Mouse (Mus musculus): ENCODE data around the gene Ccr1. TPM values are rescaled to one million over a fixed set of nuclear protein-coding genes. Genes with fewer than 3 reads are reported as not detected.
"Not testable (repeated sequence)": the region's sequence is repeated elsewhere in the genome, so short reads cannot be mapped to it uniquely, and the experiment has no call there.

Gene Ccr1
- polyA plus RNA-seq, 1 experiment from 2014 or later: 0.47 TPM

DNA sequence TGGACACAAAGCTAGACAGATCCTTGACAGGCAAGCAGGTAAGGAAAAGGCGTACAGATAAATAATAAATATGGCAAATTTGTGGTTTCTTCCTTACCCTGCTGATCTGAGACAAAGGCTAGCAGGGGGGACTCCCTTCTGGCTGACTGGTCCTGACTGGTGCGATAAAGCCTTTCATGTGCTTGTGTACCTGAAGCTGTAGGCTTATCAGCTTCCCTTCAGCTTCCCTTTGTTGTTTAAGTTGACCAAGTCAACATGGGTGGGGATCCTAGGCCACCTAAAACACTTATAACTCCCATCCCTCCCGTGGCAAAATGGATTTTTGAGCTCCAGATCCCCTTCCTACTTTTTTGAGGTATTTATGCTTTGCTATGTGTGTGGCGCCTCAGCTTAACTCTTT, 13.4 kb upstream of the Ccr1 start:
- ATAC-seq (replicated peaks): no peak
- no peak overlapping the region for H3K27ac ChIP-seq (replicated peaks)
- no peak overlapping the region for H3K4me3 ChIP-seq
- H3K27me3 ChIP-seq: no peaks in the 10 kb centered on the region
- H3K4me1 ChIP-seq: no peaks in the 10 kb centered on the region
- H3K9me3 ChIP-seq: no peaks in the 10 kb centered on the region
- 79% methylated on average over 4 of the region's 4 CpGs for WGBS
- H3K36me3 ChIP-seq: no peaks in the 10 kb centered on the region
- H3K4me2 ChIP-seq (replicated peaks): no peak overlapping the region
- no peak overlapping the region for H3K9ac ChIP-seq (replicated peaks)

DNA sequence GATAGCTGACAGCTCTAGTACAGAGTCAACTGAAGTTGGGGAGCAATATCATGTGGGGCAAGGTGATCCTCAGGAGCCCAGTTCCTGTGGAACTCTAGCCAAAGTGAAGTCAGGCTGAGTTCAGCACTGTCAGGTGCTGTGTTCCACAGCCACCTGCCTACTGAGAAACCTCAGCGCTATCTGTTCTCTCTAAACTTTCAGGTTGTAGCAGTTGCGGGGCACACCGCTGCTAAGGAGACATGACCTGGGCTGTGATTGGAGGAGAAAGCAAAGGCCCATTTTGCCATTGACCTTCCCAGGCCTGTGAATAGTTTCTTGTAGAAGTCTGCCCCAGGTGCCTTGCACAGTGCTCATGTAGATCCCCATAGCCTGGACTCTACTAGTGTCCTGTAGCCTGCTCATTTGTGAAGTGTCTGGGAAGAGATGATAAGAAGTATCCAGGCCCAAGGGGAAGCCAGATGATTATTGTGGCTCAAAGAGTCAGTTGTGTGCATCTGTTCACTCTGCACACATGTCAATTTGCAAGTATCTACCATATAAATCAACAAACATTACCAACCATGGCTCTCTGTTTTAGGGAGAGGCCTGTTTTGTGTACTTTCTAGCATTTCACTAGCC, 12.5 kb upstream of the Ccr1 start:
- WGBS: no CpG with 5 or more reads among the region's 3 CpGs
- not testable (repeated sequence) for H3K27ac ChIP-seq (replicated peaks)

DNA sequence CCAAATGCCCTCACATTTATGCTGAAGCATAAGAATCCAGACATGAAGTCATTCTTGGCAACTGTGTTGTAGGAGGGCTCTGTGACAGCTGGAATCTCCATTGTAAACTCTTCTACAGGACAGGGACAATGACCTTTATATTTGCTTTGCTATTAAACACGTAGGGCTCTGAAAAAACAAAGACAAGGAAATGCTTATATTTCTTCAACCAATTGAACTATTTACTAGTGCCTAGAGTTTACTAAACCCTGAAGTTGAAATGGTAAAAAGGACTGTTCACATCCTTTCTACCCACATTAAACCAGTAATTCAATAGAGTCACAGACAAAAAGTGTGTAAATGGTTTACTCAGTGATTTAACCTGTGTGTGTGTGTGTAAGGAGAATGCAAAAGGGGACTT, 9.8 kb upstream of the Ccr1 start, which contains the start of gene Ccr1l1:
TSS of gene Ccr1l1 (minus strand) at position 101 of the 400 bp plus-strand sequence.
- WGBS: 70% methylated on average over 1 of the region's 1 CpGs
- no peak within 1 kb of the TSS for H3K4me3 ChIP-seq
- no peak within 1 kb of the TSS for H3K27ac ChIP-seq (replicated peaks)
- H3K4me2 ChIP-seq (replicated peaks): no peak within 1 kb of the TSS
- no peak within 1 kb of the TSS for H3K9ac ChIP-seq (replicated peaks)
- H3K4me1 ChIP-seq: no peaks in the 10 kb centered on the region
- H3K27me3 ChIP-seq: no peaks in the 10 kb centered on the region
- ATAC-seq (replicated peaks): no peak
- no peaks in the 10 kb centered on the region for H3K9me3 ChIP-seq
- H3K36me3 ChIP-seq: no peaks in the 10 kb centered on the region

More for the DNA sequence above, 12.5 kb upstream of the Ccr1 start:
- ATAC-seq (replicated peaks); H3K36me3 ChIP-seq; H3K27me3 ChIP-seq; H3K4me1 ChIP-seq; H3K4me3 ChIP-seq; H3K9me3 ChIP-seq; H3K9ac ChIP-seq (replicated peaks); H3K4me2 ChIP-seq (replicated peaks): not testable (repeated sequence)

DNA sequence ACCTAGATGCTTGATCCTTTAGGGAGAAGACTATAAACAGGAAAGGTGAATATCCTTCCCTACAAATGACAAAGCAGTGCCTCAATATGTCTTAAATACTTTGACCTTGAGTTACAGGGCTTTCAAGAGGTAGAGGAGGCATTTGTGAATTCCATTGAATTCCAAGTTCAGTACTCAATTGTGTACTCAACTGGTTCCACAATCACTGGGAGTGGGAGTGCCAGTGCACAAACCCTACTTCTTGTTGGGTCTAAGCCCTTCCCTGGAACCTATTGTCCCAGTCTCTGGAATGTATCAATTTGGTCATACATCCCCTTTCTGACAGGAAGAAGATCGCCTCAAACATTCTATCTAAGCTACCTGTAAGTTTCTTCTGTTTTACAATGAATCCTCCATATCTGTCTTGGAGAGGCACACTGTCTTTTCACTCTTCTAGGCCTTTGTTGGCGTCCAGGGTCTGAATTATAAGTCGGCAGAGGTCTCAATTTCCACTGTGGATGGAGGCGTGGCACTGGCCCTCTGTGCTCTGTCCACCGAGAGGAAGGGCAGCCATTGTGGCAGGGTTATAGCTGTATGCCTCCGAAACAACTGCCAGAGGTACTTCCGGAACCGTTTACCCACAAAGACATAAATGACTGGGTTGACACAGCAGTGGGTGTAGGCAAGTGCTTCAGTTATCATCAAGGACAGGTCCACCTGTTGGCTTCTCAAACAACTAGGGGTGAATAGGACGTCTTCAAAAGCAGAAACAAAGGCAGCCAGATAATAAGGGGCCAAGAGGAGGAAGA, 8.6 kb upstream of the Ccr1 start:
- no peak overlapping the region for H3K27ac ChIP-seq (replicated peaks)
- no peaks in the 10 kb centered on the region for H3K9me3 ChIP-seq
- no peaks in the 10 kb centered on the region for H3K36me3 ChIP-seq
- no peaks in the 10 kb centered on the region for H3K4me1 ChIP-seq
- H3K9ac ChIP-seq (replicated peaks): no peak overlapping the region
- ATAC-seq (replicated peaks): no peak
- H3K4me2 ChIP-seq (replicated peaks): no peak overlapping the region
- H3K4me3 ChIP-seq: no peak overlapping the region
- WGBS: 85% methylated on average over 9 of the region's 9 CpGs
- no peaks in the 10 kb centered on the region for H3K27me3 ChIP-seq

DNA sequence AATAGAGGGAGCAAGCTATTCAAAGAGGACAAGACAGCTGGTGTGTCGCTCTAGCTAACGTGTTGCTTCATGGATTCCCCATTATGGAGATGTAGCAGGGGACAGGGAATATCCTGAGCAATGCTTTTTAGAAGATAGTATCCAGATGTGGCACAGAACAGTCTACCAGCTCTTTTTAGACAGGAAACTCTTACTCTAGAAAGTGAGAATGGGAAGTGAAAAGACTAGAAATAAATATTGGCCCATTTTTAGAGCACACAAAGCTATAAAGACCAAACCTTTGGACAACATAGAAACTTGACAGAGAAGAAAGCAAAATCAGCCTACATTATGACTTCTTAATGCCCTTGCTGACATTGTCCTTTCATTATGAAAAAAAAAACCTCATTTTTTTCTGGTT, 7.1 kb upstream of the Ccr1 start:
- Histone ChIP-seq H3K4me1 (no peaks in the 10 kb centered on the region), H3K9me3 (no peaks in the 10 kb centered on the region), H3K27me3 (no peaks in the 10 kb centered on the region), H3K4me3 (no peak overlapping the region), H3K27ac (replicated peaks) (no peak overlapping the region), H3K4me2 (replicated peaks) (no peak overlapping the region), H3K9ac (replicated peaks) (no peak overlapping the region), H3K36me3 (no peaks in the 10 kb centered on the region)
- no peak for ATAC-seq (replicated peaks)
- 80% methylated on average over 2 of the region's 2 CpGs for WGBS

DNA sequence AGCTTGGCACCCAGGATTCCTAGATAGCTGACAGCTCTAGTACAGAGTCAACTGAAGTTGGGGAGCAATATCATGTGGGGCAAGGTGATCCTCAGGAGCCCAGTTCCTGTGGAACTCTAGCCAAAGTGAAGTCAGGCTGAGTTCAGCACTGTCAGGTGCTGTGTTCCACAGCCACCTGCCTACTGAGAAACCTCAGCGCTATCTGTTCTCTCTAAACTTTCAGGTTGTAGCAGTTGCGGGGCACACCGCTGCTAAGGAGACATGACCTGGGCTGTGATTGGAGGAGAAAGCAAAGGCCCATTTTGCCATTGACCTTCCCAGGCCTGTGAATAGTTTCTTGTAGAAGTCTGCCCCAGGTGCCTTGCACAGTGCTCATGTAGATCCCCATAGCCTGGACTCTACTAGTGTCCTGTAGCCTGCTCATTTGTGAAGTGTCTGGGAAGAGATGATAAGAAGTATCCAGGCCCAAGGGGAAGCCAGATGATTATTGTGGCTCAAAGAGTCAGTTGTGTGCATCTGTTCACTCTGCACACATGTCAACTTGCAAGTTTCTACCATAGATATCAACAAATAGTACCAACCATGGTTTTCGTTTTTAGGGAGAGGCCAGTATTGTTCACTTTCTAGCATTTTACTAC, 1.5 kb downstream of the Ccr1 start:
- H3K9me3 ChIP-seq; H3K9ac ChIP-seq (replicated peaks); H3K27me3 ChIP-seq; H3K36me3 ChIP-seq; H3K27ac ChIP-seq (replicated peaks); H3K4me2 ChIP-seq (replicated peaks); ATAC-seq (replicated peaks); H3K4me3 ChIP-seq; H3K4me1 ChIP-seq: not testable (repeated sequence)
- WGBS: 92% methylated on average over 1 of the region's 4 CpGs

DNA sequence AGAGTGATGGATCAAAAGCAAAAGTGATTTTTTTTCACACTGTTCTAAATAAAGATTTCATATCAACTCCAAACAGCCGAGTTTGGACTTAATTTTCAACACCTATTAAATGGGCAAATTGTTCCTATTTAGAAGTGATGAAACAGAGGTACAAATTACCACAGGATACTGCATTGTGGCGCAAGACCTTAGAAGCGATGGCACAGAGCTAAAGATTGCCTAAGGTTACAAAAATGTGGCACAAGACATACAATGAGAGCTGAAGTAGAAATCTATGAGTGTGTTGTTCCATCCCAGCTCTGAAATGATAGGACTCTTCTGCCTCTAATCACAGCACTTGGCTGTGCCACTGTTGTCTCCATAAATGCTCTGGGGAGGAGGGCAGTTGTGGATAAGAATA, 3.7 kb downstream of the Ccr1 start:
- Histone ChIP-seq H3K4me1 (no peaks in the 10 kb centered on the region), H3K9ac (replicated peaks) (no peak overlapping the region), H3K36me3 (no peaks in the 10 kb centered on the region), H3K4me3 (no peak overlapping the region), H3K27ac (replicated peaks) (no peak overlapping the region), H3K27me3 (no peaks in the 10 kb centered on the region), H3K9me3 (no peaks in the 10 kb centered on the region), H3K4me2 (replicated peaks) (no peak overlapping the region)
- WGBS: 83% methylated on average over 3 of the region's 3 CpGs
- ATAC-seq (replicated peaks): no peak

DNA sequence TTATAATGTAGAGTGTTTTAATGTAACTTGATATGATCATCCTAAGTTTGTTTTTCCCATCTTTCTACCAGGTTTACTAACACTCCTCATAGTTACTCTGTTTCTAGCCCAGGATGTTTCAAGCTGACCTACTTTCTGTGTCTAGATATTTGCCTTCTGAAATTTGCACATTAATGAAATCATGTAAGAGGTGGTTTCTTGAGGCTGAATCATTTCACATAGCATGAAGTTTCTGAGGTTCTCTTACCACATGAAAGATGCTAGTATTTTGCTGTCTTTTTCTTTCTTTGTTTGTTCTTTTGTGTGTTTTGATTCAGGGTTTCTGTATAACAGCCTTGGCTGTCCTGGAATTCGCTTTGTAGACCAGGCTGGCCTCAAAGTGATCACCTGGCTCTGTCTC, 8.3 kb downstream of the Ccr1 start:
- Histone ChIP-seq H3K4me3 (no peak overlapping the region), H3K27ac (replicated peaks) (no peak overlapping the region), H3K9ac (replicated peaks) (no peak overlapping the region), H3K9me3 (no peaks in the 10 kb centered on the region), H3K4me1 (no peaks in the 10 kb centered on the region), H3K27me3 (no peaks in the 10 kb centered on the region), H3K4me2 (replicated peaks) (no peak overlapping the region), H3K36me3 (no peaks in the 10 kb centered on the region)
- no peak for ATAC-seq (replicated peaks)
- 61% methylated on average over 1 of the region's 1 CpGs for WGBS

DNA sequence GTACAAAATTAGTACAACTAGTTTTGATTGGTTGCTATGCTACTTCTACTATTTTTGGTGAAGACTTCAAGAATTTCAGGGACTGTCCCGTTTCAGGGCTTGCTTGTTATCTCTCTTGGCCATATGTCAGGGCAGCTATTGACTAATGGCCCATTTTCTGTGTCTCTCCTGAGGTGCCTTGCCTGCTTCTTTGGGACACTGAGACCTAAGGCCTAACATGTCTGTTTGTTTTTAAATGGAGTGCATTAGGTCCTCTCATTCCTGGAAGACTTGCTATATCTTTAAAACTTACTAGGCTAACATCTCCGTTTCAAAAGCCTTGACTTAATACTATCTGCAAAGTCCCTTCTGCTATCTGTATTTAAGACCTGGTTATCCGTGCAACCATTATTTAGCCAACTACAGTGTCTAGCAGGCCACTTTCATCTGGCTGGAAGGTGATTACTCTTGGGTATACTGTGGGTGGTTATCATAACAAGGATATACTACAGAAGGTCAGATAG, 10.5 kb downstream of the Ccr1 start:
- H3K4me2 ChIP-seq (replicated peaks): no peak overlapping the region
- no peaks in the 10 kb centered on the region for H3K9me3 ChIP-seq
- no peak overlapping the region for H3K4me3 ChIP-seq
- H3K36me3 ChIP-seq: no peaks in the 10 kb centered on the region
- no peaks in the 10 kb centered on the region for H3K27me3 ChIP-seq
- H3K27ac ChIP-seq (replicated peaks): no peak overlapping the region
- no peaks in the 10 kb centered on the region for H3K4me1 ChIP-seq
- ATAC-seq (replicated peaks): no peak
- WGBS: 80% methylated on average over 3 of the region's 3 CpGs
- no peak overlapping the region for H3K9ac ChIP-seq (replicated peaks)

DNA sequence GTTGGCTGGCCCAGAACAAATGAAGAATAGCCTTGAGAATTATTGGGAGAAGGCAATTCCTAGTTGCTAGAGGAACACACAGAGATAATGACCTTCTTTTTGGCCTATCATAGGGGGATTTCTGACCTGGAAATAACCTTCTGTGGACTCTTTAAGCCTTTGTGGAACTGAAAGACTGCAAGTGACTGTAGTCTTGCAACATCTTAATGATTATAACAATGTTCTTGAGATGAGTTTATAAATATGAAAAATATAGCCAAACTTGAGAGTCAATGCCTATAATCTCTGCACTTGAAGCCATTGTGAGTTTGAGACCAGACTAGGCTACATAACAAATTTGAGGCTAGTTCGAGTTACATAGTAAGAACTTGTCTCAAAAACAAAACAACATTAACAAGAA, 11.6 kb downstream of the Ccr1 start:
- no peaks in the 10 kb centered on the region for H3K27me3 ChIP-seq
- no peak for ATAC-seq (replicated peaks)
- 77% methylated on average over 1 of the region's 1 CpGs for WGBS

DNA sequence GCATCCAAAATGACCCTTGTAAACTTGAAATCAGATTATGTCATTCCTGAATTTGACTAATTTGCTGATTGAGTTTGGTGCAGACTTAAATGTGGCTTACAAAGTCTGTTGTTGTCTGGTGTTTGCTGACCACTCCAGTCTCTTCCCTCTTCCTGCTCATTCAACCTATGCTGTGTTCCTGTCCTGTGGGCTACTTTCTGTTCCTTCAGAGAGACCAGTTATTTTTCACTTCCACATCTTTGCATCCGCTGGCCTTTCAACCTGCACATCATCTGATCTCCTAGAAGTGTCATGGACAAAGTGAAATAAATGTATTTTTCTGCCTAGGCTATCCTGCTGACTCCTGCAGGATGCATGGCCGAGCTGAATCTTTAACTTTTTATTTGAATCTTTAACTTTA, 14.9 kb downstream of the Ccr1 start:
- WGBS: 88% methylated on average over 2 of the region's 2 CpGs
- Histone ChIP-seq H3K4me1 (no peaks in the 10 kb centered on the region), H3K9me3 (no peaks in the 10 kb centered on the region), H3K36me3 (no peaks in the 10 kb centered on the region), H3K27me3 (no peaks in the 10 kb centered on the region), H3K9ac (replicated peaks) (no peak overlapping the region), H3K4me2 (replicated peaks) (no peak overlapping the region), H3K4me3 (no peak overlapping the region), H3K27ac (replicated peaks) (no peak overlapping the region)
- no peak for ATAC-seq (replicated peaks)

More for the DNA sequence above, 11.6 kb downstream of the Ccr1 start:
- H3K9ac ChIP-seq (replicated peaks): no peak overlapping the region
- no peaks in the 10 kb centered on the region for H3K36me3 ChIP-seq
- no peaks in the 10 kb centered on the region for H3K4me1 ChIP-seq
- no peaks in the 10 kb centered on the region for H3K9me3 ChIP-seq
- no peak overlapping the region for H3K4me2 ChIP-seq (replicated peaks)
- H3K27ac ChIP-seq (replicated peaks): no peak overlapping the region
- no peak overlapping the region for H3K4me3 ChIP-seq

DNA sequence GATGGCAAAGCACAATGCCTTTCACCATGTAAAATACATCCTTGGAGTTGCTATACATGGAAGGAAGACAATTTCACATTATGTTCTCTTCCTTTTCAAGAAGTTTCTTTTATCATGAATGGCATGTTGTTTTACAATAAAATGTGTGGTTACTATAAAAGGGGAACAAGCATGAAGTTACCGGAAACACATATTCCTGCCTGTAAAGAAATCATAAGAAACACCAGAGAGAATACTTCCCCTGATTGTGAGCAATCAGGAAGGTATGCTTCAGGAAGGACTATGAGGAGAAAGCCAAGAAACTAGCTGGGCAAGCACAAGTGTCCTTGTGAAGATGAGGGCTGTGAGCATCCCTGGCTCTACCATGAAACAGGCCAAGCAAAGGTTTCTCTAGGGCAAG, 17.3 kb downstream of the Ccr1 start:
- Histone ChIP-seq H3K4me3 (no peak overlapping the region), H3K27me3 (no peaks in the 10 kb centered on the region)
- WGBS: 91% methylated on average over 1 of the region's 1 CpGs

More for the DNA sequence above, 17.3 kb downstream of the Ccr1 start:
- Histone ChIP-seq H3K4me2 (replicated peaks) (no peak overlapping the region), H3K36me3 (no peaks in the 10 kb centered on the region), H3K9me3 (no peaks in the 10 kb centered on the region), H3K4me1 (no peaks in the 10 kb centered on the region), H3K9ac (replicated peaks) (no peak overlapping the region), H3K27ac (replicated peaks) (no peak overlapping the region)
- no peak for ATAC-seq (replicated peaks)
